Mouse (Mus musculus) spleen, postnatal 10 days (tissue): Measurements from ENCODE around the gene Kel.

ENCODE experiments used
- DNase-seq, 2 experiments: peaks; one replicate each; pipeline ENCODE4 v3.0.0; 2021 to 2022; ENCODE audit warnings: low spot score in 2 of 2

Gene Kel

GRCm38 (mm10) chr6:41646220-41646619, 57.9 kb downstream of the Kel start:
- no peak for DNase-seq

DNA sequence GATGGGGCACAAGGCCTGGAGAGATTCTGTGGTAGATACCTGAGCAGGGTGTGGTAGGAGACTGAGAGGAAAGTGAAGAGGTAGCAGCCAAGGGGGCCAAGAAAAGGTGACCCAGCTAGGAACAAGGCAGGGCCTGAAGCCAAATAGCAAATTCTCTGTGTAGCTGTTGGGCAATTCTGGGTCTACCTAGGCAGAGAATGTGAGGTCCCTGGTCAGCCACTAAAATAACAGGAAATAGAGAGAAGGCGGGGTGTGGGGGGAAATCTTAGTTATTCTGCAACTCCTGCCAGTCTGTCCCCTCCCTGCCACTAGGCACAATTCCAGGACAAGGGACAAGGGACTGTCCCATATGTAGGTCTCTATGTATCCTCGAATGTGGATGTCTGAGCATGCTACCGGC, 60.9 kb downstream of the Kel start:
- no peak for DNase-seq

DNA sequence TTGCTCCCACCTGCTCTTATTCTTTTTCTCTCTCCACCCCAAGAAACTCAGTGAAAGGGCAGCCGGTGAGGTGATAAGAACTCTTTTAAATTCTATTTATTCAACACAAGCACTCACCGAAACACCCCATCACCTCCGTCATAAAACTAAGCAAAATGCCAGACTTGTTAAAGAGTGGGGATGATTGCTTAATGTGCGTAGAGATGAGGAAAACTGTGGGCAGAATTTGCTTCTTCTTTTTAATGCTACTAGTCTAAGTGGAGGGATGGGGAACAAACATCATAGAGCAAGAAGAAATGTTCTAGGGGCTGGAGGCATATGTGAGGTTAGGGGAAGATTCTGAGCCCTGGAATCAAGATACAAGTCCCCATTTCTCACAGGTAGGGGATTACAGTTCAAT, 61.4 kb downstream of the Kel start:
- DNase-seq, result no peak

GRCm38 (mm10) chr6:41641173-41641866, 62.8 kb downstream of the Kel start:
- DNase-seq, result no peak

- DNase-seq, result no peak
Measured at GRCm38 (mm10) chr6:41640449-41640848, 63.7 kb downstream of the Kel start.

- DNase-seq, result no peak
Measured at GRCm38 (mm10) chr6:41637927-41638506, 66.1 kb downstream of the Kel start.

GRCm38 (mm10) chr6:41637393-41637792, 66.7 kb downstream of the Kel start:
- DNase-seq, result no peak
